Mouse (Mus musculus) intestine, embryonic 15.5 days (tissue): Measurements from ENCODE around the gene Stpg2. TPM values are rescaled to one million over a fixed set of nuclear protein-coding genes. Genes with fewer than 3 reads are reported as not detected.
"Not testable (repeated sequence)": the region's sequence is repeated elsewhere in the genome, so short reads cannot be mapped to it uniquely, and the experiment has no call there.

ENCODE experiments used
- ATAC-seq: fragments of 200-750 bp; cut with Nextera tagmentation; 2 replicates; pipeline ENCODE4 v1.8.0; 2017; ENCODE audit warnings: moderate TSS enrichment, moderate library complexity
- H3K27ac ChIP-seq: fragments of 300-500 bp; sonication (generic); 2 replicates; pipeline ENCODE4 v1.5.1; 2015; ENCODE audit warnings: mild to moderate bottlenecking, inconsistent platforms
- H3K27me3 ChIP-seq: fragments of 300-500 bp; sonication (generic); replicated peaks from 2 replicates; pipeline ENCODE4 v1.6.1; 2015; ENCODE audit warnings: inconsistent platforms
- H3K36me3 ChIP-seq: fragments of 300-500 bp; sonication (generic); 2 replicates; pipeline ENCODE4 v1.6.1; 2015; ENCODE audit warnings: inconsistent platforms
- H3K4me1 ChIP-seq: fragments of 300-500 bp; sonication (generic); replicated peaks from 2 replicates; pipeline ENCODE4 v1.6.1; 2015; ENCODE audit warnings: inconsistent platforms
- H3K4me2 ChIP-seq: fragments of 300-500 bp; sonication (generic); replicated peaks from 2 replicates; pipeline ENCODE4 v1.6.1; 2015; ENCODE audit warnings: mild to moderate bottlenecking, inconsistent platforms
- H3K4me3 ChIP-seq: fragments of 300-500 bp; sonication (generic); replicated peaks from 2 replicates; pipeline ENCODE4 v1.5.1; 2015; ENCODE audit warnings: inconsistent platforms
- H3K9ac ChIP-seq: fragments of 300-500 bp; sonication (generic); 2 replicates; pipeline ENCODE4 v1.6.1; 2015; ENCODE audit warnings: inconsistent platforms
- H3K9me3 ChIP-seq: fragments of 300-500 bp; sonication (generic); 2 replicates; pipeline ENCODE4 v1.6.1; 2016; ENCODE audit warnings: inconsistent platforms
- WGBS: fragments of 180-500 bp; shearing (Covaris S2); methylation state at CpG from one replicate; pipeline ENCODE4 v1.1.7; 2015; 5-methylcytosine and 5-hydroxymethylcytosine counted together
- polyA plus RNA-seq: library from polyadenylated mRNA; unstranded; fragments of >200 nt; fragmentation: Nextera tagmentation; extraction: Ambion mirVana; gene quantifications from 2 replicates; pipeline ENCODE4 v1.2.1, GENCODE M21; 2015

The Stpg2 gene
- polyA plus RNA-seq, 1 experiment from 2014 or later: not detected

GRCm38 (mm10) chr3:139245219-139245618, 39.7 kb downstream of the Stpg2 start:
- Histone ChIP-seq H3K9ac (no peak overlapping the region), H3K27me3 (no peaks in the 10 kb centered on the region), H3K36me3 (no peaks in the 10 kb centered on the region), H3K4me1 (no peaks in the 10 kb centered on the region), H3K9me3 (no peaks in the 10 kb centered on the region), H3K27ac (no peak overlapping the region), H3K4me3 (no peak overlapping the region), H3K4me2 (no peak overlapping the region)
- 78% methylated on average over 2 of the region's 2 CpGs for WGBS
- no peak for ATAC-seq

DNA sequence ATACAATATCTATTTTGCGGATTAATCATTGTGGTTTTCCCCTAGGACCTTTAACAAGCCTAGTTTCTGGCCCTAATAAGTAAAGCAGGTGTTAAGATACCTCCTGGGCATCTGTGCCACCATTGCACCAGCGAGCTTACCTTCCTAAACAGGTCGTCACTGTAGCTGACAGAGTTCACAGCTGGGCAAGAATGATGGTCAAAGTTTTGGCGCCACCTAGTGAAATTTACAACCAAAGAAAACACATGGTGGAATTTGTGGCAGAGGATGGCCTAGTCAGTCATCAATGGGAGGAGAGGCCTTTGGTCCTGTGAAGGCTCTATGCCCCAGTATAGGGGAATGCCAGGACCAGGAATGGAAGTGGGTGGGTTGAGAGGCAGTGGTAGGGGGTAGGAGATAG, 41.0 kb downstream of the Stpg2 start:
- no peak for ATAC-seq
- H3K4me3 ChIP-seq: no peak overlapping the region
- H3K9ac ChIP-seq: no peak overlapping the region
- H3K4me1 ChIP-seq: no peaks in the 10 kb centered on the region
- no peaks in the 10 kb centered on the region for H3K36me3 ChIP-seq
- no peaks in the 10 kb centered on the region for H3K27me3 ChIP-seq
- no peaks in the 10 kb centered on the region for H3K9me3 ChIP-seq
- no peak overlapping the region for H3K4me2 ChIP-seq
- no peak overlapping the region for H3K27ac ChIP-seq
- WGBS: 49% methylated on average over 4 of the region's 4 CpGs

GRCm38 (mm10) chr3:139262359-139262758, 56.9 kb downstream of the Stpg2 start:
- not testable (repeated sequence) for H3K36me3 ChIP-seq, H3K4me3 ChIP-seq, H3K9me3 ChIP-seq, ATAC-seq, H3K27me3 ChIP-seq, H3K27ac ChIP-seq, H3K4me2 ChIP-seq, H3K4me1 ChIP-seq, H3K9ac ChIP-seq
- 64% methylated on average over 4 of the region's 4 CpGs for WGBS

GRCm38 (mm10) chr3:139297909-139298308, 92.4 kb downstream of the Stpg2 start:
- H3K9ac ChIP-seq: no peak overlapping the region
- H3K9me3 ChIP-seq: no peaks in the 10 kb centered on the region
- H3K4me2 ChIP-seq: no peak overlapping the region
- no peak overlapping the region for H3K27ac ChIP-seq
- H3K4me1 ChIP-seq: no peaks in the 10 kb centered on the region
- no peak for ATAC-seq
- no peak overlapping the region for H3K4me3 ChIP-seq
- no peaks in the 10 kb centered on the region for H3K27me3 ChIP-seq
- H3K36me3 ChIP-seq: no peaks in the 10 kb centered on the region

DNA sequence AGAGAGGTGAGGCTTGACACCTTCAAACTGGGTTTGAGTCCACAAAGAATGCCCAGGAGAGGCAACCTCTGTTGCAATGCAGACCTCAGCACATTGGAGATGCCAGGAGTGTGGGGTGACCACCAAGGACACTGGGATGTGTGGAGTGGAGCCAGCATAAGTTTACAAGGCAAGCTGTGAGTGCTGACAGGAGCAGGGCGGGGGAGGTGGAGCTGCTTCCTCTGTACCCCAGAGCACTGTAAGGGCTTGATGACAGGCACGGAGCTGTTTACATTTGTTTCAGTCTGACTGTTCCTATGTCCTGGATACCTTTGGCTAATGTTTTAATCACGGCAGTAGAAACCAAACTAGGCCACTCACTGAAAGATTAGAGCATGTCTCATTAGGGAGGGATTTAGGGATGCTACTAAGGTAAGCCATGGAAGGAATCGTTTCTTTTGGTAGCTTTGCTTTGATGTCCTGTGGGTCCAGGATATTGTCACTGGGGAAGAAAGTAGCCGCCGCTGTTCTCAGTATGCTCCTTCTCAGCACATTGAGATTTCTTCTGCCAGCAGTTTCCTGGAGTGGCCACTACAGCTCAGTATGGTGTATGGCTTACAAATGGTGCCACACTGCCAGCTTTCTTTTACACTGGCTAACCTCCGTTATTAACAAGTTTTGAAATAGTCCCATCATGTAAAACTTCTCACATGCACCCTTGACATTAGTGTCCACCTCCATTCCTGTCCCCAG, 102.8 kb downstream of the Stpg2 start:
- no peaks in the 10 kb centered on the region for H3K36me3 ChIP-seq
- no peak overlapping the region for H3K27ac ChIP-seq
- H3K4me3 ChIP-seq: no peak overlapping the region
- H3K27me3 ChIP-seq: no peaks in the 10 kb centered on the region
- no peak overlapping the region for H3K9ac ChIP-seq
- H3K4me2 ChIP-seq: no peak overlapping the region
- H3K4me1 ChIP-seq: no peaks in the 10 kb centered on the region
- no peaks in the 10 kb centered on the region for H3K9me3 ChIP-seq
- no peak for ATAC-seq
- 42% methylated on average over 7 of the region's 7 CpGs for WGBS

DNA sequence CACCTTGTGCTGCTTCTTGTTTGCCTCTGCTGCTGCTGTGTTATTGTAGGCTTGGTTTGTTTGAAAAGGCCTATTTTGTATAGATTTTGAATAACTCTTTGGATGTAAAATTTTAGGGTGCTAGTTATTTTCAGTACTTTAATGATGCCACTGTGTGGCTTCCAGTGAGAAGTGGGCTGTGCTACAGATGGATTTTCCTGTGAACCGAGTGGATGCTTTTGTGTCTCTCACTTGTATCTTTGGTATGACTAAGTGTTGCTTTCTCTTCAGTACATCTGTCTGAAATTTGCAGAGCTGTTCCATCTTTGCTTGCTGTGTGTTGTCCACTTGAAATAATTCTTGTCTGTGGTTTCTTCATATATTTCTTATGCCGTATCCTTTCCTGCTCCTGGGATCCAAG, 106.2 kb downstream of the Stpg2 start:
- Histone ChIP-seq H3K9ac (no peak overlapping the region), H3K4me3 (no peak overlapping the region), H3K27me3 (no peaks in the 10 kb centered on the region), H3K27ac (no peak overlapping the region), H3K9me3 (no peaks in the 10 kb centered on the region), H3K4me2 (no peak overlapping the region), H3K36me3 (no peaks in the 10 kb centered on the region), H3K4me1 (no peaks in the 10 kb centered on the region)
- 89% methylated on average over 2 of the region's 2 CpGs for WGBS
- ATAC-seq: no peak

DNA sequence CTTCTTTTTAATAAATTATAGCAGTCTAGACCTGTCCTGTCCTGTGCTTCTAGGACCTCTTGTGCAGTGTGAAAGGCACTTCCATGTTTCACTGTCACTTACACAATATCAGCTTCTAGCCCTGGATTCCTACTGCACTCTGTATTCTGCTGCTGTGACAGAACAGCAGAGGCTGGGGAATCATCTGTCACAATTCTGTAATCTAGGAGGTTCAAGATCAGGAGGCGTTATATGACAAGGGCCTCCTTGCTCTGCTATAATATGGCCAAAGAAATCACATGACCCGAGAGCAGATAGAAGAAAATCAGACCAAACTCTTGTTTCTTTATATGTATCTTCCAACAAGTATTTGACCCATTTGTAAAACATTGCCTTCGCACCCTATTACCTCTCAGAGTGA, 175.0 kb downstream of the Stpg2 start:
- no peaks in the 10 kb centered on the region for H3K27me3 ChIP-seq
- no peak for ATAC-seq
- no peak overlapping the region for H3K27ac ChIP-seq
- H3K4me1 ChIP-seq: no peaks in the 10 kb centered on the region
- WGBS: 81% methylated on average over 3 of the region's 3 CpGs
- H3K9me3 ChIP-seq: no peaks in the 10 kb centered on the region
- no peaks in the 10 kb centered on the region for H3K36me3 ChIP-seq
- no peak overlapping the region for H3K4me2 ChIP-seq
- H3K4me3 ChIP-seq: no peak overlapping the region
- H3K9ac ChIP-seq: no peak overlapping the region

- Histone ChIP-seq H3K27ac (no peak overlapping the region), H3K9ac (no peak overlapping the region), H3K27me3 (no peaks in the 10 kb centered on the region), H3K4me1 (no peaks in the 10 kb centered on the region), H3K4me3 (no peak overlapping the region), H3K4me2 (no peak overlapping the region), H3K9me3 (no peaks in the 10 kb centered on the region), H3K36me3 (no peaks in the 10 kb centered on the region)
- 48% methylated on average over 9 of the region's 9 CpGs for WGBS
- peak; percentile 73 for ATAC-seq
These were observed 191.8 kb downstream of the Stpg2 start for GRCm38 (mm10) chr3:139397077-139397865.

DNA sequence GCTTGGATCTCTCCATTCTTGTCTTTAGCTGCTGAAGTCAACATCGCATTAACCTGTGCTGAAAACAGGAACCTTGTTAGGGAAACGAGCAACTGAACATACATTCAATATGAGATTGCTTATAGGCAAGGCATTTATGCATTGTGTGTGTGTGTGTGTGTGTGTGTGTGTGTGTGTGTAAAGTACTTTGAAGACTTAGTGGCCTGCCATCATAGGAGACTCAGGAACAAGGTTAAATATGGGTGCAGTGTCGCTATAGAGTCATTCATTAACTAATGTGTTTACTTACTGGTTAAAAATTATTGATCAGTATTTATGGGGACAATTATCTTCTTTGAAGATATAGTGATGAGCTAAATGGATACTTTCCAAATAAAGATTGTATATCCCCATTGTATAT, 199.2 kb downstream of the Stpg2 start:
- Histone ChIP-seq H3K4me2 (no peak overlapping the region), H3K27ac (no peak overlapping the region), H3K4me3 (no peak overlapping the region), H3K36me3 (no peaks in the 10 kb centered on the region), H3K9ac (no peak overlapping the region), H3K9me3 (no peaks in the 10 kb centered on the region), H3K27me3 (no peaks in the 10 kb centered on the region), H3K4me1 (no peaks in the 10 kb centered on the region)
- WGBS: 69% methylated on average over 3 of the region's 3 CpGs
- peak; percentile 56 for ATAC-seq

- 83% methylated on average over 5 of the region's 5 CpGs for WGBS
- no peak overlapping the region for H3K4me3 ChIP-seq
- no peak overlapping the region for H3K27ac ChIP-seq
- H3K27me3 ChIP-seq: no peaks in the 10 kb centered on the region
- H3K9ac ChIP-seq: no peak overlapping the region
- no peaks in the 10 kb centered on the region for H3K4me1 ChIP-seq
- no peak for ATAC-seq
- H3K4me2 ChIP-seq: no peak overlapping the region
- no peaks in the 10 kb centered on the region for H3K9me3 ChIP-seq
- H3K36me3 ChIP-seq: no peaks in the 10 kb centered on the region
These were observed 213.6 kb downstream of the Stpg2 start for GRCm38 (mm10) chr3:139419142-139419541.

DNA sequence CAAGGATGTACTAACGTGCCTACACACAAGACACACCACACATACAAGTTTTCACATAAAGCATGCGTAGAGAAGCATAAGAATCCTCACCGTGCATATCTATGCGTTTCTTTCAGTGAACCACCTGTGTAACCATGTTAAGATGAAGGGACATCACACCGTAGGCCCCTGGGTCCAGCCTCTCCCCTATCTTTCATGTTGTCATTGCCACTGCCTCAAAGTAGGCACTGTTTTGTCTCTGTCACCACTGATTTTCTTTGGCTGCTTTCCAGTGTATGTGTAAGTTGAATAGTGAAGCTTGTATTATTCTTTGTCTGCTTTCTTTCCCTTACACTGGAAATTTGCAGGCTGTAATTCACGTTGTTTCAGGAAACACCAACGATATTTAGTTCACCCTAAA, 236.7 kb downstream of the Stpg2 start:
- no peak for ATAC-seq
- Histone ChIP-seq H3K4me3 (no peak overlapping the region), H3K4me2 (no peak overlapping the region), H3K27me3 (no peaks in the 10 kb centered on the region), H3K9me3 (no peaks in the 10 kb centered on the region), H3K9ac (no peak overlapping the region), H3K4me1 (no peaks in the 10 kb centered on the region), H3K27ac (no peak overlapping the region), H3K36me3 (no peaks in the 10 kb centered on the region)
- 84% methylated on average over 7 of the region's 7 CpGs for WGBS

DNA sequence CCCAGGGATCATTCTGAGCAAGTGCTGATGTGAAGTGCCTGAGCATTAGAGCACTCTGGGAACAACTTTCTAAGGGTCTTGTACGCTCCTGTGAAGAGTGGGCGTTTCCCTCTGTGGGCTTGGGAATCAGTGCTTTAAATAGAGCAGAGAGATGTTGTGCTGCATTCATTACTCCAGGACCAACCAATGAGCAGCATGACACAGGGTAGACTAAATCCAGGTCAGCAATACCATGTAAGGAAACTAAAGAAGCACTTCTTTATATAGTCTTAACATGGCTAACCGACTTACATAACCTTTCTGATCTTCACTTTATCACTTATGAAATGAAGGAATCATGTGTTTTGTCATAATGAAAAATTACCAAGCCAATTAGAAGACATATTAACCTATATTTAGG, 290.4 kb downstream of the Stpg2 start:
- H3K4me3 ChIP-seq: no peak overlapping the region
- no peaks in the 10 kb centered on the region for H3K4me1 ChIP-seq
- H3K4me2 ChIP-seq: no peak overlapping the region
- H3K27me3 ChIP-seq: no peaks in the 10 kb centered on the region
- 77% methylated on average over 3 of the region's 3 CpGs for WGBS
- H3K9me3 ChIP-seq: no peaks in the 10 kb centered on the region
- ATAC-seq: no peak
- no peak overlapping the region for H3K9ac ChIP-seq
- no peaks in the 10 kb centered on the region for H3K36me3 ChIP-seq
- no peak overlapping the region for H3K27ac ChIP-seq

DNA sequence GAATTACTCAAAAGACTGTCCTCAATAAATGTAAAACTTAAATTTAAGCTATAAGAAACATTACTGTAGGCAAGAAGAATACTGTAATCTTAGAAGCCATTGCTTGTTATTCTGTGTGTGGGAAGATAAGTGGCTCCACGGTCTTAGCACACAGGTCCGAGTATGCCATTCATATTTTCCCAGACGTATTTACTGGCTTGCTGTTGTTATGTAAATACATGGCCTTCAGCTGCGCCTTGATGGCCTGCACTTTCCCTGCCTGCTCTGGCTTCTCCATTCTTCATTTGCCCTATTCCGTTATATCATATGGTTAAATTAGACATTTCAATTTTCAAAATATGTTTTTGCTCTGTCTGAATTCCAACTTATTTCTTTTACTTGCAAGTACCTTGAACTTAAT, 296.7 kb downstream of the Stpg2 start:
- no peaks in the 10 kb centered on the region for H3K4me1 ChIP-seq
- no peaks in the 10 kb centered on the region for H3K9me3 ChIP-seq
- 75% methylated on average over 5 of the region's 5 CpGs for WGBS
- no peaks in the 10 kb centered on the region for H3K36me3 ChIP-seq
- H3K4me3 ChIP-seq: no peak overlapping the region
- no peak overlapping the region for H3K9ac ChIP-seq
- H3K27ac ChIP-seq: no peak overlapping the region
- no peak overlapping the region for H3K4me2 ChIP-seq
- H3K27me3 ChIP-seq: no peaks in the 10 kb centered on the region
- ATAC-seq: no peak
